Mouse (Mus musculus) ES-Bruce4 (cell line): ENCODE results near the gene Snap23.

Experiments
- CTCF ChIP-seq: IDR thresholded peaks from one replicate; pipeline ENCODE4 v1.8.1; 2011; ENCODE audit warnings: low read depth, low read length
- POLR2A ChIP-seq: IDR thresholded peaks from one replicate; pipeline ENCODE4 v1.8.1; 2011; ENCODE audit warnings: low read length; ENCODE audit not compliant: insufficient read depth

- no peak for TF ChIP-seq CTCF
- no peak for TF ChIP-seq POLR2A
Measured at GRCm38 (mm10) chr2:120646777-120647176, 79.3 kb downstream of the Snap23 start.
